Mouse (Mus musculus): ENCODE results near the gene Dchs1. TPM values are rescaled to one million over a fixed set of nuclear protein-coding genes. Genes with fewer than 3 reads are reported as not detected.

The Dchs1 gene
- total RNA-seq (2012; rRNA removed) (0.03 and 0.08 TPM in 2 replicates), polyA plus RNA-seq (2012; ENCODE audit: insufficient read depth in 1 of 2, insufficient read length in 2 of 2, low read depth in 1 of 2, low replicate concordance in 2 of 2, missing spikeins in 1 of 2) (under 1 TPM in 1 of 2 experiments, not detected in 1; 0.11 TPM)

DNA sequence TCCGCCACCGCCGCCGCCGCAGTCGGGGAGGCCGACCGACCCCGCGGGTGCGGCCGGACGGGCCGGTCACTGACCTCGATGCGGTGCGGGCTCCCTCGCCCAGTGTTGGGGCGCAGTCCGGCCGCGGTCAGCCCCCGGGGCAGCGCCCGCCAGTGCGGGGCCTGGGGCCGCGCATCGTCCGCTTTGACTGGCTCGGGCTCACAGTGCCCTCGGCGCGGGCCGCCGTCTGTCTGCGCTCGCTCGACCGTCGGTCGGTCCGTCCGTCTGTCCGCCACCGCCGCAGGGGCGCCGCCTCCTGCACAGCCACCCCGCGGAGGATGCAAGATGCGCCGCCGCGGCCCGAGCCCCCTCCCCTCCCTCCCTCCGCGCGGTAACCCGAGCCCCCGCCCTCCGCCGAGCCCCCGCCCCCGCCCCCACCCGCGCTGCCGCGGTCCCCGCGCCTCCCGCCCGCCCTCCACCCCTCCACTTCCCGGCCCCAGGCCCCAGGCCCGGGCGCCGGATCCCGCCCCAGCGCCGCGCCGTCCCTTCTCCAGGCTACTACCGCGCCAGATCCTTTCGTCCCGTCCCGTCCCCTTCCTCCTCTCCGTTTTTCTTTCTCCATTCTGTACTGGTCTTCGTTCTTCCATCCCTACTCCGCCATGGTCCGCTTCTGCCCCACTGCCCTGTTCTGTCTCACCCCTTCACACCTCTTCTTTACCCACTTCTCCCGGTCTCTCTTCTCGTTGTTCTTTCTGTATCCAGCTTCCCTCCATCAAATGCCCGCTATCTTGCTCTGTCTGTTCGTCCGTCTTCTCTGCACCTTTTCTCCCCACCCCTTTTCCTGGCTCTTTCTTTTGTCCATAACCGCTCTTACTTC, at the start of gene Dchs1:
Gene Dchs1, minus strand, starts transcription at position 370 of the 856 bp plus-strand sequence.
- Histone ChIP-seq H3K4me3 (ENCODE audit: control insufficient read depth in 1 of 2, insufficient read depth in 1 of 2, low read depth in 2 of 2, low read length in 2 of 2) (no peak within 1 kb of the TSS), H3K79me2 (ENCODE audit: control insufficient read depth, insufficient read depth, low read length, poor library complexity) (no peaks in the 10 kb centered on the region)

DNA sequence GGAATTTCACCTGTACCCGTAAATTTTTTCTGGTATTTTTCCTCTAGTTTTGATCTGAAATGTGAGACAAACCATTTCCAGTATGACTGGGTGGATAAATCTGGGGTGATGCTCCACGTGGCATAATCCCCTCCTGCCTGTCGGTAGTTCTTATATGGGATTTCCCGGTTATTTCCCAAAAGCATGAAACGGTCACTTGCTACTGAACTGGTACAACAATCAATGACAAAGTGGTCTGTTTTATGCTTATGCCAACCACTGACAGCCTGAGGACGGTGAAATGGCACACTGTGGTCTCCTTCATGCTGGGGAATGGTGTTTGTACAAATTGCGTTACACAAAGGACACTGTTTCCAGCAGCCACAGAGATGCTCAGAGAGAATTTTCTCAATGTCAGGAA, 36.8 kb upstream of the Dchs1 start:
- Histone ChIP-seq H3K79me2 (ENCODE audit: control insufficient read depth, insufficient read depth, low read length, poor library complexity) (no peaks in the 10 kb centered on the region), H3K27ac (ENCODE audit: control insufficient read depth, low read depth, low read length) (no peak overlapping the region), H3K4me1 (ENCODE audit: control insufficient read depth in 1 of 2, insufficient read depth in 2 of 2, low read length in 2 of 2) (no peaks in the 10 kb centered on the region), H3K4me3 (ENCODE audit: control insufficient read depth in 1 of 2, insufficient read depth in 1 of 2, low read depth in 2 of 2, low read length in 2 of 2) (no peak overlapping the region), H3K36me3 (ENCODE audit: control insufficient read depth in 1 of 2, insufficient read depth in 2 of 2, low read length in 2 of 2) (no peaks in the 10 kb centered on the region), H3K27me3 (ENCODE audit: control insufficient read depth in 1 of 2, insufficient read depth in 2 of 2, low read length in 2 of 2) (peaks cover 2 to 3% of the 10 kb centered on the region in 2 experiments; a peak in 3 of 4 replicates), H3K9ac (ENCODE audit: control insufficient read depth, low read depth, low read length, poor library complexity, severe bottlenecking) (no peak overlapping the region), H3K9me3 (replicated peaks; ENCODE audit: insufficient read depth, low read length) (no peaks in the 10 kb centered on the region)
- no peak for TF ChIP-seq TBP (IDR thresholded peaks at IDR 0.05; ENCODE audit: low read depth, low read length)
- TF ChIP-seq ELF1 (IDR thresholded peaks at IDR 0.05; ENCODE audit: low read depth, low read length), result no peak
- no peak for TF ChIP-seq ZNF384 (IDR thresholded peaks at IDR 0.05; ENCODE audit: low read depth, low read length)
- no peak for TF ChIP-seq SMC3 (IDR thresholded peaks at IDR 0.05; ENCODE audit: low read depth, low read length)
- TF ChIP-seq MEF2A (IDR thresholded peaks at IDR 0.05; ENCODE audit: extremely low read depth, insufficient replicate concordance, low read depth, low read length, poor library complexity, severe bottlenecking), result no peak
- no peak for TF ChIP-seq SIN3A (IDR thresholded peaks at IDR 0.05; ENCODE audit: low read length)
- TF ChIP-seq GATA1 (IDR thresholded peaks at IDR 0.05; ENCODE audit: low read depth, low read length), result no peak
- no peak for TF ChIP-seq JUND (IDR thresholded peaks at IDR 0.05; ENCODE audit: low read depth, low read length)
- no peak for TF ChIP-seq EP300 (IDR thresholded peaks at IDR 0.05; ENCODE audit: low read depth in 1 of 2, low read length in 2 of 2)
- TF ChIP-seq RAD21 (IDR thresholded peaks at IDR 0.05; ENCODE audit: low read depth, low read length), result no peak
- no peak for TF ChIP-seq MAFK (IDR thresholded peaks at IDR 0.05; ENCODE audit: borderline replicate concordance, low read depth, low read length)
- TF ChIP-seq TAL1 (IDR thresholded peaks at IDR 0.05; ENCODE audit: low read length), result no peak
- TF ChIP-seq NRF1 (IDR thresholded peaks at IDR 0.05; ENCODE audit: insufficient read depth, low read depth, low read length, poor library complexity, severe bottlenecking), result no peak
- TF ChIP-seq CTCF (IDR thresholded peaks at IDR 0.05 in 2 of 3, conservative IDR thresholded peaks at IDR 0.05 in 1 of 3; ENCODE audit: control insufficient read depth in 1 of 3, insufficient read depth in 1 of 3, low read depth in 2 of 3, low read length in 3 of 3, poor library complexity in 1 of 3, severe bottlenecking in 1 of 3), result no peak
- DNase-seq (ENCODE audit: low read depth, low spot score), result no peak

More for the DNA sequence above, at the start of gene Dchs1:
- no peak for TF ChIP-seq GATA1 (IDR thresholded peaks at IDR 0.05; ENCODE audit: low read depth, low read length)
- no peak for TF ChIP-seq CTCF (IDR thresholded peaks at IDR 0.05 in 2 of 3, conservative IDR thresholded peaks at IDR 0.05 in 1 of 3; ENCODE audit: control insufficient read depth in 1 of 3, insufficient read depth in 1 of 3, low read depth in 2 of 3, low read length in 3 of 3, poor library complexity in 1 of 3, severe bottlenecking in 1 of 3)
- TF ChIP-seq MXI1 (IDR thresholded peaks at IDR 0.05; ENCODE audit: low read depth, low read length), result no peak
- no peak for TF ChIP-seq ZKSCAN1 (IDR thresholded peaks at IDR 0.05; ENCODE audit: low read depth, low read length)
- Histone ChIP-seq H3K9me3 (replicated peaks; ENCODE audit: insufficient read depth, low read length) (no peaks in the 10 kb centered on the region), H3K27me3 (ENCODE audit: control insufficient read depth in 1 of 2, insufficient read depth in 2 of 2, low read length in 2 of 2) (peaks cover 2 to 4% of the 10 kb centered on the region in 2 experiments), H3K36me3 (ENCODE audit: control insufficient read depth in 1 of 2, insufficient read depth in 2 of 2, low read length in 2 of 2) (no peaks in the 10 kb centered on the region), H3K9ac (ENCODE audit: control insufficient read depth, low read depth, low read length, poor library complexity, severe bottlenecking) (no peak within 1 kb of the TSS), H3K4me1 (ENCODE audit: control insufficient read depth in 1 of 2, insufficient read depth in 2 of 2, low read length in 2 of 2) (no peaks in the 10 kb centered on the region), H3K27ac (ENCODE audit: control insufficient read depth, low read depth, low read length) (no peak within 1 kb of the TSS)
- no peak for DNase-seq (ENCODE audit: low read depth, low spot score)
